Mouse (Mus musculus) liver, embryonic 14.5 days (tissue): ENCODE measurements around the gene Areg.

ENCODE experiments used
- CTCF ChIP-seq: IDR thresholded peaks from 2 replicates; pipeline ENCODE4 v1.5.1; 2016; ENCODE audit warnings: antibody characterized with exemption, low read depth, control low read depth
- EP300 ChIP-seq: IDR thresholded peaks from 2 replicates; pipeline ENCODE4 v1.6.1; 2016; ENCODE audit warnings: antibody characterized with exemption, low read depth

GRCm38 (mm10) chr5:91176397-91176796 is 37.0 kb downstream of the Areg start:
- no peak for TF ChIP-seq CTCF
- no peak for TF ChIP-seq EP300
